Mouse (Mus musculus): ENCODE measurements around the gene Tekt4.

Gene Tekt4

GRCm38 (mm10) chr17:25432433-25433181 lies 21.8 kb upstream of the Tekt4 start:
- DNase-seq (ENCODE audit: inconsistent age in 2 of 2, low spot score in 1 of 2) = peak; percentile 61 to 87

- DNase-seq (ENCODE audit: inconsistent age in 2 of 2, low spot score in 1 of 2) = peak in 1 of 2 experiments; percentile 53
Observed at GRCm38 (mm10) chr17:25433223-25433616, 21.2 kb upstream of the Tekt4 start.

GRCm38 (mm10) chr17:25433617-25434606 lies 20.5 kb upstream of the Tekt4 start, which contains the start of gene Cacna1h:
TSS of gene Cacna1h (minus strand) at chr17:25433783.
- peak; percentile 85 to 92 for DNase-seq (ENCODE audit: inconsistent age in 2 of 2, low spot score in 1 of 2)

- DNase-seq (ENCODE audit: inconsistent age in 2 of 2, low spot score in 1 of 2) = no peak
Observed at GRCm38 (mm10) chr17:25441417-25441816, 13.0 kb upstream of the Tekt4 start.

- no peak for DNase-seq (ENCODE audit: inconsistent age in 2 of 2, low spot score in 1 of 2)
Observed at GRCm38 (mm10) chr17:25442889-25443288, 11.5 kb upstream of the Tekt4 start.

GRCm38 (mm10) chr17:25445074-25445473 lies 9.3 kb upstream of the Tekt4 start:
- no peak for DNase-seq (ENCODE audit: inconsistent age in 2 of 2, low spot score in 1 of 2)

- DNase-seq (ENCODE audit: inconsistent age in 2 of 2, low spot score in 1 of 2) = peak in 1 of 2 experiments; percentile 42
Observed at GRCm38 (mm10) chr17:25445841-25446240, 8.6 kb upstream of the Tekt4 start.

- no peak for DNase-seq (ENCODE audit: inconsistent age in 2 of 2, low spot score in 1 of 2)
Observed at GRCm38 (mm10) chr17:25447865-25448264, 6.5 kb upstream of the Tekt4 start.

GRCm38 (mm10) chr17:25450329-25450728 lies 4.1 kb upstream of the Tekt4 start:
- peak; percentile 24 to 81 for DNase-seq (ENCODE audit: inconsistent age in 2 of 2, low spot score in 1 of 2)

GRCm38 (mm10) chr17:25452246-25452965 lies 2.0 kb upstream of the Tekt4 start:
- peak; percentile 36 to 78 for DNase-seq (ENCODE audit: inconsistent age in 2 of 2, low spot score in 1 of 2)

GRCm38 (mm10) chr17:25456540-25456939 lies 2.1 kb downstream of the Tekt4 start:
- DNase-seq (ENCODE audit: inconsistent age in 2 of 2, low spot score in 1 of 2) = no peak

GRCm38 (mm10) chr17:25462236-25462875 lies 7.9 kb downstream of the Tekt4 start:
- DNase-seq (ENCODE audit: inconsistent age in 2 of 2, low spot score in 1 of 2) = peak; percentile 56 to 79

- DNase-seq (ENCODE audit: inconsistent age in 2 of 2, low spot score in 1 of 2) = peak; percentile 64 to 81
Observed at GRCm38 (mm10) chr17:25463326-25463945, 9.0 kb downstream of the Tekt4 start.

- DNase-seq (ENCODE audit: inconsistent age in 2 of 2, low spot score in 1 of 2) = peak in 1 of 2 experiments; percentile 56
Observed at GRCm38 (mm10) chr17:25464091-25464490, 9.7 kb downstream of the Tekt4 start.

- DNase-seq (ENCODE audit: inconsistent age in 2 of 2, low spot score in 1 of 2) = peak in 1 of 2 experiments; percentile 52
Observed at GRCm38 (mm10) chr17:25466257-25466656, 11.8 kb downstream of the Tekt4 start.

GRCm38 (mm10) chr17:25467781-25468180 lies 13.4 kb downstream of the Tekt4 start:
- DNase-seq (ENCODE audit: inconsistent age in 2 of 2, low spot score in 1 of 2) = peak; percentile 78 to 83

GRCm38 (mm10) chr17:25468301-25468700 lies 13.9 kb downstream of the Tekt4 start:
- DNase-seq (ENCODE audit: inconsistent age in 2 of 2, low spot score in 1 of 2) = peak; percentile 78 to 87

- peak; percentile 68 to 90 for DNase-seq (ENCODE audit: inconsistent age in 2 of 2, low spot score in 1 of 2)
Observed at GRCm38 (mm10) chr17:25469798-25470197, 15.4 kb downstream of the Tekt4 start.

GRCm38 (mm10) chr17:25471418-25471817 lies 17.0 kb downstream of the Tekt4 start:
- peak in 1 of 2 experiments; percentile 58 for DNase-seq (ENCODE audit: inconsistent age in 2 of 2, low spot score in 1 of 2)

GRCm38 (mm10) chr17:25472044-25472443 lies 17.6 kb downstream of the Tekt4 start:
- peak in 1 of 2 experiments; percentile 26 for DNase-seq (ENCODE audit: inconsistent age in 2 of 2, low spot score in 1 of 2)
